Mouse (Mus musculus) MEL (cell line): ENCODE results near the gene Ccser1. TPM values are rescaled to one million over a fixed set of nuclear protein-coding genes. Genes with fewer than 3 reads are reported as not detected.

Experiments used
- DNase-seq: peaks from one replicate; pipeline ENCODE4 v3.0.0; 2011; ENCODE audit warnings: low read depth, low spot score
- H3K27ac ChIP-seq: 2 replicates; pipeline ENCODE4 v1.5.1; 2012; ENCODE audit warnings: low read depth, mild to moderate bottlenecking, control low read depth, low read length, moderate library complexity; ENCODE audit not compliant: control insufficient read depth
- H3K27me3 ChIP-seq, 2 experiments: fragments of 150-350 bp in 1 of 2; sonication (generic) in 1 of 2; 2 replicates each; pipeline ENCODE4 v1.6.1; 2012; ENCODE audit warnings: low read length in 2 of 2, mild to moderate bottlenecking in 2 of 2, improper control_type of control experiment in 1 of 2, moderate library complexity in 1 of 2; ENCODE audit not compliant: insufficient read depth in 2 of 2, control insufficient read depth in 1 of 2
- H3K36me3 ChIP-seq, 2 experiments: 2 replicates each; pipeline ENCODE4 v1.6.1; 2012 to 2014; ENCODE audit warnings: low read length in 2 of 2, improper control_type of control experiment in 1 of 2, inconsistent platforms in 1 of 2, mild to moderate bottlenecking in 1 of 2; ENCODE audit not compliant: insufficient read depth in 2 of 2, control insufficient read depth in 1 of 2
- H3K4me1 ChIP-seq, 2 experiments: fragments of 150-350 bp in 1 of 2; sonication (generic) in 1 of 2; 2 replicates each; pipeline ENCODE4 v1.6.1; 2012; ENCODE audit warnings: low read length in 2 of 2, improper control_type of control experiment in 1 of 2, mild to moderate bottlenecking in 1 of 2; ENCODE audit not compliant: insufficient read depth in 2 of 2, control insufficient read depth in 1 of 2
- H3K4me3 ChIP-seq, 2 experiments: fragments of 150-350 bp in 1 of 2; sonication (generic) in 1 of 2; 2 replicates each; pipeline ENCODE4 v1.5.1; 2012; ENCODE audit warnings: low read depth in 2 of 2, low read length in 2 of 2, mild to moderate bottlenecking in 2 of 2, moderate library complexity in 2 of 2, control low read depth in 1 of 2, improper control_type of control experiment in 1 of 2; ENCODE audit not compliant: control insufficient read depth in 1 of 2, insufficient read depth in 1 of 2
- H3K79me2 ChIP-seq: 2 replicates; pipeline ENCODE4 v1.6.1; 2012; ENCODE audit warnings: mild to moderate bottlenecking, low read length, moderate library complexity; ENCODE audit not compliant: control insufficient read depth, poor library complexity, insufficient read depth
- H3K9ac ChIP-seq: 2 replicates; pipeline ENCODE4 v1.6.1; 2012; ENCODE audit warnings: low read depth, mild to moderate bottlenecking, control low read depth, low read length, moderate library complexity; ENCODE audit not compliant: control insufficient read depth, poor library complexity, severe bottlenecking
- H3K9me3 ChIP-seq: fragments of 150-350 bp; sonication (generic); replicated peaks from 2 replicates; pipeline ENCODE4 v1.6.1; 2012; ENCODE audit warnings: mild to moderate bottlenecking, low read length, improper control_type of control experiment, moderate library complexity; ENCODE audit not compliant: insufficient read depth
- CHD2 ChIP-seq: IDR thresholded peaks from 2 replicates; pipeline ENCODE4 v1.6.1; 2011; ENCODE audit warnings: low read length, improper control_type of control experiment
- E2F4 ChIP-seq: IDR thresholded peaks from 2 replicates; pipeline ENCODE4 v1.6.1; 2011; ENCODE audit warnings: low read depth, low read length, improper control_type of control experiment, borderline replicate concordance
- ELF1 ChIP-seq: IDR thresholded peaks from 2 replicates; pipeline ENCODE4 v1.6.1; 2014; ENCODE audit warnings: low read depth, mild to moderate bottlenecking, inconsistent platforms, low read length, improper control_type of control experiment, moderate library complexity
- ETS1 ChIP-seq: IDR thresholded peaks from 2 replicates; pipeline ENCODE4 v1.6.1; 2012; ENCODE audit warnings: low read depth, mild to moderate bottlenecking, inconsistent platforms, low read length, improper control_type of control experiment, moderate library complexity
- GATA1 ChIP-seq: IDR thresholded peaks from 2 replicates; pipeline ENCODE4 v1.6.1; 2011; ENCODE audit warnings: low read depth, low read length, improper control_type of control experiment
- JUND ChIP-seq: IDR thresholded peaks from 2 replicates; pipeline ENCODE4 v1.6.1; 2011; ENCODE audit warnings: low read depth, mild to moderate bottlenecking, improper control_type of control experiment, low read length
- KAT2A ChIP-seq: conservative IDR thresholded peaks from 2 replicates; pipeline ENCODE4 v1.6.1; 2012; ENCODE audit warnings: low read depth, low read length, improper control_type of control experiment, inconsistent platforms
- MAFK ChIP-seq: IDR thresholded peaks from 2 replicates; pipeline ENCODE4 v1.6.1; 2011; ENCODE audit warnings: low read depth, mild to moderate bottlenecking, low read length, improper control_type of control experiment, borderline replicate concordance
- MAZ ChIP-seq: IDR thresholded peaks from 2 replicates; pipeline ENCODE4 v1.6.1; 2012; ENCODE audit warnings: low read depth, mild to moderate bottlenecking, inconsistent platforms, low read length, improper control_type of control experiment
- MEF2A ChIP-seq: IDR thresholded peaks from 2 replicates; pipeline ENCODE4 v1.6.1; 2014; ENCODE audit warnings: low read depth, mild to moderate bottlenecking, inconsistent platforms, low read length, improper control_type of control experiment; ENCODE audit not compliant: poor library complexity, insufficient replicate concordance, severe bottlenecking; ENCODE audit errors: extremely low read depth
- MYC ChIP-seq: IDR thresholded peaks from 2 replicates; pipeline ENCODE4 v1.6.1; 2011; ENCODE audit warnings: low read depth, mild to moderate bottlenecking, low read length, improper control_type of control experiment, moderate library complexity
- NELFE ChIP-seq: IDR thresholded peaks from 2 replicates; pipeline ENCODE4 v1.6.1; 2011; ENCODE audit warnings: low read depth, low read length, improper control_type of control experiment
- POLR2A ChIP-seq, 2 experiments: IDR thresholded peaks; 2 replicates each; pipeline ENCODE4 v1.6.1; 2011 to 2012; ENCODE audit warnings: low read length in 2 of 2, mild to moderate bottlenecking in 2 of 2, control low read depth in 1 of 2, improper control_type of control experiment in 1 of 2, low read depth in 1 of 2, moderate library complexity in 1 of 2; ENCODE audit not compliant: control insufficient read depth in 1 of 2, insufficient read depth in 1 of 2, poor library complexity in 1 of 2
- POLR2AphosphoS5 ChIP-seq: IDR thresholded peaks from 2 replicates; pipeline ENCODE4 v1.6.1; 2012; ENCODE audit warnings: low read depth, borderline replicate concordance, mild to moderate bottlenecking, inconsistent platforms, low read length, moderate library complexity, mixed read lengths
- SIN3A ChIP-seq: IDR thresholded peaks from 2 replicates; pipeline ENCODE4 v1.6.1; 2012; ENCODE audit warnings: low read length, improper control_type of control experiment, inconsistent platforms
- SMC3 ChIP-seq: IDR thresholded peaks from 2 replicates; pipeline ENCODE4 v1.6.1; 2011; ENCODE audit warnings: low read depth, low read length, improper control_type of control experiment
- TCF12 ChIP-seq: IDR thresholded peaks from 2 replicates; pipeline ENCODE4 v1.6.1; 2014; ENCODE audit warnings: low read depth, mild to moderate bottlenecking, inconsistent platforms, low read length, improper control_type of control experiment, moderate library complexity
- ZC3H11A ChIP-seq: IDR thresholded peaks from 2 replicates; pipeline ENCODE4 v1.6.1; 2012; ENCODE audit warnings: low read depth, mild to moderate bottlenecking, inconsistent platforms, low read length, improper control_type of control experiment
- ZKSCAN1 ChIP-seq: IDR thresholded peaks from 2 replicates; pipeline ENCODE4 v1.6.1; 2012; ENCODE audit warnings: low read depth, mild to moderate bottlenecking, inconsistent platforms, low read length, improper control_type of control experiment, moderate library complexity
- ZMIZ1 ChIP-seq: IDR thresholded peaks from 2 replicates; pipeline ENCODE4 v1.6.1; 2012; ENCODE audit warnings: low read depth, mild to moderate bottlenecking, inconsistent platforms, low read length, improper control_type of control experiment, moderate library complexity
- polyA plus RNA-seq, 2 experiments: library from polyadenylated mRNA; stranded (reverse) in 1 of 2; unstranded in 1 of 2; fragments of >175 nt in 1 of 2; fragments of >200 nt in 1 of 2; gene quantifications; 2 replicates each; pipeline versions ENCODE4 v1.2.1 to v1.2.4; 2012; ENCODE audit warnings: low replicate concordance in 2 of 2, low read depth in 1 of 2; ENCODE audit not compliant: insufficient read length in 2 of 2, insufficient read depth in 1 of 2, missing spikeins in 1 of 2
- total RNA-seq: library from RNA; depleted of rRNA; stranded (reverse); fragments of 300-350 nt; gene quantifications from 2 replicates; pipeline ENCODE4 v1.2.3, GENCODE M21; 2012

The Ccser1 gene
- total and polyA plus RNA-seq, 3 experiments: not detected

DNA sequence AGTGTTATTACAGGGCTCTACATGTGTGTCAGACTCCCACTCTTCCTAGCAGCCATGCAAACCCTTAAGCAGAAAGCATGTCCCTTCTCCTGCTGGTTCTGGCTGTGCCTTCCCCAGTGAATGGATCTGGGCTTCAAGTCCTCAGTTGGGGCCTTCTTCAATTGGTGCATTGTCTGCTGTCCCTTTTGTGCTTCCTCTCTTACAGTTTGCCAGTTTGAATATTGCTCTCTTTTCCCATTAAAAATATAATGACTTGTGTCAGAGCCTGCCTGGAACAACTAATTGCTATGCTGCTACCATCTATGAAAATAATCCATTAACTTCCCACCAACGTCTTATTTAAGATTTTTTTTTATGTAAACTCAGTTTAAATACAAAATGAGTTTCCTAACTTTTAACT is 566.2 kb downstream of the Ccser1 start:
- no peak overlapping the region for H3K4me3 ChIP-seq
- H3K36me3 ChIP-seq: no peaks in the 10 kb centered on the region
- TF ChIP-seq POLR2A (IDR thresholded peaks at IDR 0.05; ENCODE audit: control insufficient read depth in 1 of 2, insufficient read depth in 1 of 2, low read depth in 1 of 2, low read length in 2 of 2, poor library complexity in 1 of 2) (no peak), ZMIZ1 (no peak), NELFE (no peak), KAT2A (no peak), MYC (no peak), JUND (no peak), E2F4 (no peak), MAZ (no peak), ZC3H11A (no peak), MAFK (no peak), POLR2AphosphoS5 (no peak), ZKSCAN1 (no peak), ELF1 (no peak), SIN3A (no peak), MEF2A (no peak), ETS1 (no peak), SMC3 (no peak), CHD2 (no peak), GATA1 (no peak)
- no peaks in the 10 kb centered on the region for H3K9me3 ChIP-seq
- no peaks in the 10 kb centered on the region for H3K79me2 ChIP-seq
- H3K27ac ChIP-seq: no peak overlapping the region
- DNase-seq: no peak
- H3K4me1 ChIP-seq: no peaks in the 10 kb centered on the region
- H3K27me3 ChIP-seq: no peaks in the 10 kb centered on the region
- no peak overlapping the region for H3K9ac ChIP-seq

DNA sequence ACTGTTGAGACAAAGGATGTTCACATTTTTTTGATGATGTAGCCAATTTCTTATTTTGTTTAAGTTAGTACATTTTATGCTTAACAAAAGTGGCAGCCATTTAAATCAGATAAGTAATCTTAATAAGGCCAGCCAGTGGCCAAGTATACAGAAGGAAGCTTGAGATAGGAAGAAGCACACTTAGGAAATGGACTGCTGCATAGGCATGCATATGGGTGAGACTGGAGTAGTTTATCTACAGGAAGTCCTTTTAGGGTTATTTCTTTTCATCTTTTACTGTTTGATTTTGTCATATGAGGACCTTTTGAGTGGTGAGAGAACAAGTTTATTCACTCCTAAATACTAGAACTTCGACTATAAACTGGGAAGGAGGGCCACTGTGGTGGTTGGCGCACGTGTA is 582.0 kb downstream of the Ccser1 start:
- no peak overlapping the region for H3K9ac ChIP-seq
- H3K4me1 ChIP-seq: no peaks in the 10 kb centered on the region
- H3K27ac ChIP-seq: no peak overlapping the region
- peak; percentile 4 for DNase-seq
- H3K27me3 ChIP-seq: no peaks in the 10 kb centered on the region
- H3K79me2 ChIP-seq: no peaks in the 10 kb centered on the region
- no peak overlapping the region for H3K4me3 ChIP-seq
- TF ChIP-seq ZMIZ1: no peak
- no peak for TF ChIP-seq POLR2A (IDR thresholded peaks at IDR 0.05; ENCODE audit: control insufficient read depth in 1 of 2, insufficient read depth in 1 of 2, low read depth in 1 of 2, low read length in 2 of 2, poor library complexity in 1 of 2)
- TF ChIP-seq TCF12: peak; percentile 11; the same call in 1 of the 2 replicates
- H3K36me3 ChIP-seq: no peaks in the 10 kb centered on the region
- no peaks in the 10 kb centered on the region for H3K9me3 ChIP-seq
